Mouse (Mus musculus) testis, postnatal 14 days (tissue): ENCODE measurements around the gene Ppm1j.
"Not testable (repeated sequence)": the region's sequence is repeated elsewhere in the genome, so short reads cannot be mapped to it uniquely, and the experiment has no call there.

ENCODE experiments used
- DNase-seq: peaks from one replicate; pipeline ENCODE4 v3.0.0; 2021; ENCODE audit warnings: low spot score

Gene Ppm1j

DNA sequence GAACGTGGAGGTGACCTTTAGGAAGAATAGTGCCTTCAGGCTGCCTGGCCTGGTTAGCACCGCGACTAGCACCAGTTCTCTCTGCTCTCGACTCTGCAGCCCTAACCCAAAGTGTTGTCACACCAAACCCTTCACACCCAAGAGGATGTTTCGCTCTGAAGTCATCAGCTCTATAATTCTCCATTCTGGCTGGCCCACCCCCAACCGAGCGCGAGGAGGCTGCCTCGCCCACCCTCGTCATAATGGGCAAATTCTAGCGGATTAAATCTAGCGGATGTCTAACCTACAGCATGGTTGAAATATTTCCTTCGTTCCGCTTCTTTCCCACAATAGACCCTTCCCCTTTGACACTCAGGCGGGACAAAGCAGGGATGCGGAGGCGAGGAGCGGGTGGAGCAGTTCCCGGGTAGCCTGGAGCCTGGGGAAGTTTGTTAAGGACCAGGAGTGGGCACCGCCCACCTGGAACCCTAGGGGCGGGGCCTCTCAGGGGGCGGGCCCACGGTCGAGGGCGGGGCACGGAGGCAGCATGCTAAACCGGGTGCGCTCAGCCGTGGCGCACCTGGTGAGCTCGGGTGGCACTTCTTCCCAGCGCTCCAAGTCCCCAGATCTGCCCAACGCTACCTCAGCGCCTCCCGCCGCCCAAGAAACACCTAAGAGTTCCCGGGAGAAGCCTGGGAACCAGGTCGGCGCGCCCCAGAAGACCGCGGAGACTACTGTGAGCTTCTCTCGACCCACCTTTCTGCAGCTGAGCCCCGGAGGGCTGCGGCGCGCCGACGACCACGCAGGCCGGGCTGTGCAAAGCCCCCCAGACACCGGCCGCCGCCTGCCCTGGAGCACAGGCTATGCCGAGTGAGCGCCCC lies at the start of gene Ppm1j:
TSS of gene Ppm1j (plus strand) at position 496 of the 860 bp plus-strand sequence.
- peak; percentile 72 for DNase-seq

DNA sequence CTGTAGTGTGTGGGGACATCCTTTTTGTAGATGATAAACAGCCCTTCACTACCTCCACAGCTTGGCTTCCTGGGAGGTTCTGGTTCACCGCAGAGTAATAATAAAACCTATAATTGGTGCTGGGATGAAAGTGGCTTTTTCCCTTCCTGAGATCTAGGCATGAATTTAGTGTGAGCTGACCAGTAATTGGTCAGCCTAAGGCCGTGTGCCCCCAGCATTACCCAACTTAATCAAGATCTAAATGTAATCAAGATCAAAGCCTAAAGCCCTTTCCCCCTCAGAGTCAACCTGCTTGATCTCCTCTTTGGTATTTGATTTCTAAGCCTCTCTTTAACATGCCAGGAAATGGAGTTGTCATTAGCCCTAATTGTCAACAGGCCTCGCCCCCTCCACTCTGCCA lies 47.9 kb upstream of the Ppm1j start:
- DNase-seq = no peak

DNA sequence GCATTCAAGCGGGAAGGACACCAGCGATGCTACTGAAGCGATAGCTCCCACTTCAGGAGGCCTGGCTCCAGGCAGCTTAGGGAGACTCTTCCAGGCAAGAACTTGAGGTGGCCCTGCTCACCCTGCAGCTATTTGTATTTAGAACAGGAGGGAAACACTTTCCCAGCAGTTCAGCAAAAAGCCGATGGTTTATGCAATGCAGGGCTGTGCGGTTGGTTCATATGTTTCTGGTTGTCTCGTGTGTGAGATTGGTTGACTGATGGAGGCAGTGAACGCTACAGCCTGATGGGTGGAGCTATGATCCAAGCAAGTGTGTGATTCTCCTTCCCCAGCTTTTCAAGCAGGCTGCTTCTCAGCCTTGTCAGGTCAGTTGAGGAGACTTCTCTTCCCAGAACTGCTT lies 46.2 kb upstream of the Ppm1j start:
- no peak for DNase-seq

DNA sequence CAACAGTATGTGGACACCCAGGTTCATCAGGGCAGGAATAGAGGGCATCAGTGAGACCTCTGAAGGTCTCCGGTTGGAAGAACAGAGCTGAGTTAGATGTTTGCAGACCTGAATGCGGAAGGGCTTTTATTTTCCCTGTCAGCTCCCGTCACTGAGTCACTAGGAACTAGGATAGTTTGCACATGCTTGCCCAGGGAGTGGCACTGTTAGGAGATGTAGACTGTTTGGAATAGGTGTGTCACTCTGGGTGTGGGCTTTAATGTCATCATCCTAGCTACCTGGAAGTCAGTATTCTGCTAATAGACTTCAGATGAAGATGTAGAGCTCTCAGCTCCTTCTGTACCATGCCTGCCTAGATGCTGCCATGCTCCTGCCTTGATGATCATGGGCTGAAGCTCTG lies 38.9 kb upstream of the Ppm1j start:
- DNase-seq = no peak

DNA sequence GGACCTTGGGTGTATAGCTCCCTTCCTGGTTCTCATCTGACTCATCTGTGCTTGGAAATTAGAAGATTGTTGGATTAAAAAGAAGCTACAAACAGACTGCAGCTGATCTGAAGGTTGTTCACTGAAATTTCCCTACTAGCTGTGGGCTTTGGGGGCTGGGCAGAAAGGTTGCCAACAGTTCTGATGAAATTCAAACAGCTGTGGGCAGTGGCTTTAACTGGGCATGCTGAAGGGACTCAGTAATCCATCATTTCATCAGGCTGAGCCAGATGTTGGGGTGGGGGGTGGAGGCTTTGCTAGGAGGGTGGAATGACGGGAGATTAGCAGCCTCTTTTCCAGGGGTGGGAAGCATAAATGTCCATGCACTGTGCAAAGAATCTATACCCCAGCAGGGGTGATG lies 37.7 kb upstream of the Ppm1j start:
- no peak for DNase-seq

DNA sequence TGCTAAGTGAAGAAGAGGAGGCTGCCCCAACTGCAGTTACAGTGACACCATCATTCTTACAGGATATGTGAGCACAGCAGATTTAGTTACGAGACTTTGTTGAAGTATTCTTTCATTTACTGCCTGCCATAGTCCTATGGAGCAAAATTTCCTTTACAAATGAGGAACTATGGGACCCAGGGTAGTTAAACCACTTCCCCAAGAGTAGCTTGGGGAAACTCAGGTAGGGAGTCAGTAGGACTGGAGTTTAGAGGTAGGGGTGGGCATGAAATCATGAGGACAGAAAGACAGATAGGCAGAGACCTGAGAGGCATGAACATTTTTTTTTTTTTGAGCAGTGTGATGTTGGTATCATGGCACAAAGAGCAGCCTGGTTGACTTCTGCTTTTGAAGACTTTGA lies 37.0 kb upstream of the Ppm1j start:
- DNase-seq = no peak

DNA sequence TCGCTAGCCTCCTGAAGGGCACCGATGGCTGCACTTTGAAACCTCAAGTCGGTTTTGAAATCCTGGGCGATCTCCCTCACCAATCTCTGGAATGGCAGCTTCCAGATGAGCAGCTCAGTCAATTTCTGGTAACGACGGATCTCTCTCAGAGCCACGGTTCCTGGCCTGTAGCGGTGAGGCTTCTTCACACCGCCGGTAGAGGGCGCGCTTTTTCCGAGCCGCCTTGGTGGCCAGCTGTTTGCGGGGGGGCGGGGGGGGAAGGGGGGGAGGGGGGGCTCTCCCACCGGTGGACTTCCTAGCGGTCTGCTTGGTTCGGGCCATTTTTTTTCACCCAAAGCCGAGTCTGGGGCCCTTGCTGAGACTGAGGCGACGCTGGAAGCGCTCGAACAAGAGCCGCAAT lies 28.0 kb upstream of the Ppm1j start:
- peak; percentile 41 for DNase-seq

DNA sequence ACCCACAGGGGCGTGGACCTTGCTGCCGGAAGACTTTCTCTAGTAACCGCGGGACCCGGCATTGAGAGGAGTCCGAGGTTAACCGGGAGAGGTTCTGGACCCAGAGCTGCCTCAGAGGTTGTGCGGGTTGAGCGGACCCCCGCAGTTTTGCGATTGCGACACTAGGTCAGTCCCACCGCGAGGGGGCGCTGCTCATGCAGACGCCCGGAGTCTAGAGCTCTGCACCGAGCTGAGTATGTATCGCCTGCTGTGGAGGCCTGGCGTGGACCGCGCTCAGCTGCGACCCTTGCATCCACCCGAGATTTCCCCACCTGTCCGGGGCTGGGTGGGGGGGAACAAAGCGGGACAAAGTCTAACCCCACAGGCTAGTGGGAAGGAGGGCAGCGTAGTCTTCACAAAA lies 22.4 kb upstream of the Ppm1j start:
- DNase-seq = peak; percentile 84

DNA sequence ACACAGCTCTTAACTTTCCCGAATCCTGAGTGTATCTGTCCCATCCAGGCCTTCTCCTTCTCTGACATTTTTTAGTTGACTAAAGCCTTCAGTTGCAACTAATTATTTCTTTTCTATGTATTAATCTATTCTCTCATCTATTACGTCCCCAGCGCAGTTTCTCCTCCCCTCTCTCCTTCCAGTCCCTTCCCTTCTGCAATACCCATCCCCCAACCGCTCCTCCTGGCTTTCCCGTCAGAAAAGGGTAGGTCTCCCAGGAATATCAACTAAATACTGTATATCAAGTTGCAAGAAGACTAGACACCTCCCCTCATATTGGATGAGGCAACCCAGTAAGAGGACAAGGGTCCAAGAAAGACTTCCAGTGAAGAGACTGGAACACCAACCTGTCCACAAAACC lies 22.0 kb upstream of the Ppm1j start:
- DNase-seq = no peak

DNA sequence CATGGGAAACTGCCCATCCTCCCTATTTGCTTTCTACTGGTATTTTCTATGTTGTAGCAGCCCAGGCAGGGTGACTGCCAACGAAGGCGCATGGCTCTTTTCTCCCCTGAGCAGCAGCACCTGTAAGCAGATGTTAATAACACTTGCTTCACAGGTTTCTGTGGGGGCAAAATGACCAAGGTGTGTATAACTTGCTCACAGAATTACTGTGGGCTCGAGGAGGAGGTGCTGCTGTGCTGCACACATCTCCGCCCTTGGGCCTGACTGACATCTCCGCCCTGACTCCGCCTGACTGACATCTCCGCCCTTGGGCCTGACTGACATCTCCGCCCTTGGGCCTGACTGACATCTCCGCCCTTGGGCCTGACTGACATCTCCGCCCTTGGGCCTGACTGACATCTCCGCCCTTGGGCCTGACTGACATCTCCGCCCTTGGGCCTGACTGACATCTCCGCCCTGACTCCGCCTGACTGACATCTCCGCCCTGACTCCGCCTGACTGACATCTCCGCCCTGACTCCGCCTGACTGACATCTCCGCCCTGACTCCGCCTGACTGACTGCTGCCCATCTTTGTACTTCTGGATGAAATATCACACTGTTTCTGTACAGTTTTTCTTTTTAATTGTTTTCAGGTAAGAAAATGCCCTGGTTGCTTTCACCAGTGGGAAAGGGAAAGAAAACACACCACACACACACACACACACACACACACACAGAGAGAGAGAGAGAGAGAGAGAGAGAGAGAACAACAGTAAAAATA lies 18.6 kb upstream of the Ppm1j start:
- not testable (repeated sequence) for DNase-seq

DNA sequence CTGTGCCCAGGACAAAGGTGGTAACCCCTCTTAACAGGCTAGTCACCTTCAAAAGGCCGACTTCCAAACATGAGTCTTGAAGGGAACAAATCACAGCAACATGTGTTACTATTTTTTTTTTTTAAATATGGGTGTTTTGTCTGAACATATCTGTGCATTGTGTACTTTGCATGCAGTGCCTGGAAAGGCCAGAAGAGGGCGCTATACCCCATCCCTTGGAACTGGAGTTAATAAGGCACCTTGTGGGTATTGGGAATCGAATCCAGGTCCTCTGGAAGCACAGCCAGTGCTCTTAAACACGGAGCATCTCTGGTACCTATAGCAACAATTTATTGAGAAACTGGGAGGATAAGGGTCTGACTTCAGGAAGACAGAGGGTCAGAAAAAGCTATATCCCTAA lies 15.8 kb upstream of the Ppm1j start:
- DNase-seq = no peak

DNA sequence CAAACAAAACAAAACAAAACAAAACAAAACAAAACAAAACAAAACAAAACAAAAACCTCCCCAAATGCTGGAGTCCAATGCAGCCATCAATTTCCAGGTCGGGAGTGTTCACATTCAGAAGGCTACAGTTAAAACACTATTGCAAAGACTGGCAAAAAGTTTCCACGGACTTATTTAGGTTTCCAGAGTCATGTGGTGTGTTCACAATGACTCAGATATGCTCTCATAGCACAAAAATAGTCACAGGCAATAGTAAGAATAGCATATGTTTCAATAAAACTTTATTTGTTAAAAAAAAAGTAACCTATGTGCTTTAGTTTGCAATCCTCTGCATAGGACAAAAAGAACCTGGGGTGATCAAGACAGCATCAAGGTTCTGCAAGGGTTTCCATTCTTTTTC lies 13.7 kb upstream of the Ppm1j start:
- DNase-seq = no peak

DNA sequence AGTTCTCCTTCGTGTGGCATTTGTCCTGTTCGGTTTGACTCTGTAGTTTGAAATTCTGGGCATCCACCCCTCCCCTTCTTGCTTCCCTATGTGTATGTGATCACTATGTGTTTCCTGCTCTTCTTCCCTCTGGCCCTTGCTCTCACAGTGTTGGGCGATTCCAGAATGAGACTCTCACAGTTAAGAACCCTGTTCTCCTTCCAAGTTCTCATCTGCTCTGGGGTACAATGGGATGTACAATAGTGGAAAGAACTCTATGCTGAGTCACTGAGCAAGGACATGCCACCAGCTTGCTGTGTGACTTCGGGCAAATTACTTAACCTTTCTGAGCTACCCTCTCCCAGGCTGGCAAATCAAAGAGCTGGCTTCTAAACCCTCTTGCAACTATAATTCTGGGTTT lies 13.1 kb upstream of the Ppm1j start:
- no peak for DNase-seq

DNA sequence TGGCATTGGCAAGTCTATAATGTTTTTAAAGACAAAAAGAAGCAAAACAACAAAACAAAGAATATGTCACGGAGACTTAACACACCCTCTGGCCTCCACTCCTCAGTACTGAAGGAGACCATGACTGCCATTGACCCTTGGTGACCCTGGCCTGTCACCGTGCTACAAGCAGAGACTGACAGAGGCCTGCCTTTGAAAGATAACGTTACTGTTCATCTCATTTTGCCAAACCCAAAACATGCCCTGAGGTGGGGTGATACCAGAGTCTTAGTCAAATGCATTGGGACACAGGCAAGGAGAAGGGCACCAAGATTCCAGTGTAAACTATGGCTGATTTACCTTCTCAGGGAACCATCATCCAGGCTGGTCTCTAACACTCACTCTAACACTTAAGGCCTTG lies 11.7 kb upstream of the Ppm1j start:
- no peak for DNase-seq

DNA sequence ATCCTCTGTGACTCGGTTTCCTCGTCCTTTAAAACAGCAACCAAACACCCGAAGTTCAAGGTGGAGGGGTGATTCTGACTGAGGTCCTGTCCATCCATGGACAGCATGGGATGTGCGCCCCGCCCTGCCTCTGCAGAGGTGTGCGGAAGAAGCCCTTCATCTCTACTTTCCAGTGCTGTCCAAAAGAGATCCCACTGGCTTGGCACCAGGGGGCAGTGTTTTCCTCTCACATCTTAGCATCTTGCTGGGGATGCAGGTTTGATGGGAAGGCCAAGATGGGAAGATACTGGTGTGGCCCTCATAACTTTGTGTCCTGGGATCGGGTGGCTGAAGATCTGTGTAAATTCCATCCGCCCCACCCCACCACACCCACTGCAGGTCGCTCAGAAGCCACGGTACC lies 10.8 kb upstream of the Ppm1j start:
- no peak for DNase-seq

DNA sequence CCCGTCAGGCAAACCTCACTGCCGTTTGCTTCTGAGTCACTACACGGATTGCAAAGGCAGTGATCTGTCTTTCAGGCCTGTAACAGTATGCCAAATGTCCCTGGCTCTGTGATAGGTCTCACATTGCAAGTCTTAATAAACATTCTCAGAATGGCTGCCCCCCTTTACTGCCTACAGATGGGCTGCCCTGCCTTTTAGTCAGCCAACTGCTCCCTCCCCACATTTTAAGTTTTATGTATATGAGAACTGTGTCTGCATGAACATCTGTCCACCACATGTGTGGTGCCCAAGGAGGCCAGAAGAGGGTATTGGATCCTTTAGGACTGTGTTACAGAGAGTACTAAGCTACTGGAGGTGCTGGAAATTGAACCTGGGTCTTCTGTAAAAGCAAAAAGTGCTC lies 9.9 kb upstream of the Ppm1j start:
- DNase-seq = no peak

DNA sequence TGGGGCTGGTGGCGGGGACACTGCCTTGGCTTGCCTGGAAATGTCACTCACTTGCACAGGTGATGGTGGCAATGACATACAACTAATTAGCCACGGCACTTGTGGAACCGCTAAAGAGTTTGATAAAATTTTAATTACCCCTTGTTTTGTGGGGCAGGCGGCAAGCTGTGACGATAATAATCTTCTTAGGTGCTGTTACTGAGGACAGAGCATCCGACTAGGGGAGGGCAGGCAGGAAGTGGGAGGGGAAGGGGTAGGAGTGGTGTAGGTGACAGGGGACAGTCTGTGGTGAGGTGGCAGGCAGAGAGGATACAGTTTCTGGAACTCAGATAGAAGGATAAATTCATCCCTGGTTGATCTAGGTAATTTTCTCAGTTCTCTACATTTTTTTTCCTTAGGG lies 9.4 kb upstream of the Ppm1j start:
- DNase-seq = no peak

DNA sequence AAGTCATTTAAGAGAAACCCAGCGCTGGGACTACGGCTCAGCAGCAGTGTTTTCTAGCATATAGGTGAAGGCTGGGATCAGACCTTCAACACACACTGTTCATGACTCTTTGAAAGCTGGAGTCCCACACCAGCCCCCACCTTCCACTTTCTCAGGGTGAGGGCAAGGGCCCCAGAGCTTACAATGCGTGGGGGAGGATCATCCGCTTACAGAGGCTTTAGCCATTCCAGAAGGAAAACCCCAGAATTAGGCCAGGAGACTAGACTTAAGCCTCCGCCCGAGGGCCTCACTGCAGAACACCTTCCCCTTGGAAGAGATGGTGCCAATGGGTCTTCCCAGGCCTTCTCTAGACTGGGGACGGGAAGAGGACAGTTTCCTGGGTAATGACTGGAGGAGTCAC lies 7.6 kb upstream of the Ppm1j start:
- DNase-seq = no peak

DNA sequence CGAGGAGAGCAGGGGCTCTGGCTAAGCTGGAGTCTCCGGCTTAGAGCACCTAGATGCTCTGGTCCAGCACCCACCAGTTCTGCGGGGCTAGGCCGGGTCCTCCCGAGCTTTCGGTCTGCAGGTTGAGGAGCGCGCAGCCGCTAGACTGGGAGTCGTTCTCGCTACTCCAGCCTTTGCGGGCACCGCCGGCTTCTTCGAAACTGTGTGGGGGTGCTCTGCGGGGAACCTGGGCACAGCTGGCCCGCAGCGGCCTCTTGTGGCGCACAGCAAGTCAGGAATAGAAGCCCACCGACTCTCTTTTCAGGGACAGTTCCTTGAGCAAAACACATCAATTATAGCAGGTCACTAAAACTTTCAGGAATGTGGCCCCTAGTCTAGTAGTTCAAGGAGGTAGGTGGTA lies 3.5 kb upstream of the Ppm1j start:
- DNase-seq = no peak

DNA sequence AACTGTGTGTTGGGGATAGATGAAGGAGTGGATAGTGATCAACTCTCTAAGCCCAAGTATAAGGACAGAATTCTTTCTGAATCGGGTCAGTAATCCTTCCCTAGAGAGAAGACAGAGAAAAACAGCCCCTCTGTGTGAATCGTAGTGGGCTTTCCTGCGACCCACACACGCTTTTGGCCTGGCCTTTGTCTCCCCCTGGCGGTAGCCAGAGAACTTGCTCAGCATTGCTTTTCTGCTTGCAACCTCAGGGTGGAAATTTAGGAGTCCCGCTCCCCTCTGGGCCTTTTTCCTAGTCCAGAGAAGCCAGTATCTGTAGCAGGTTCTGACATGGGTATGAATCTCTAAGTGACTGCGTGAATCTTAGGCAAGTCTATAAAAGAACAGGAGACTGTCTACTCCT lies 907 bp upstream of the Ppm1j start:
- DNase-seq = peak; percentile 70

DNA sequence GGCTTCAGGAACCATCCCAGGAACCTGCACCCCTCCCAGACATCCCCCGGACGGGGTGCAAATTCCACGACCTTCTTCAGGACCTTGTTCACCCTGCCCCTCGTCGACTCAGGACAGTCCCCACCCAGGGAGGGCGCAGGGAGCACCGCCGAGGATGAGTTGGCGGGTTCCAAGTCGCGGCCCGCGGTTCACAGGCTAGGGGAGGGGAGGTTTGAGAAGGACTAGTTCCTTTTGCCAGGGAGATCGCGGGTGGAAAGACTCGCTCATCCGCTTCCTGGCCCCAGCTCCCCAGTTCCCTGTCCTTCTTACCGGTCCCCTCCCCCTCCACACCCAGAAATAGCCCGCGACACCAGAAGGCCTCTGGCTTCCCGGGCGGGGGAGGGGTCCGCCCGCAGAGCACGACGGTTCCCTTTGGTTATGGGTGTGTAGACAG lies 631 bp downstream of the Ppm1j start, which contains the start of gene Fam19a3:
TSS of gene Fam19a3 (minus strand) at position 370 of the 433 bp plus-strand sequence.
- DNase-seq = no peak

DNA sequence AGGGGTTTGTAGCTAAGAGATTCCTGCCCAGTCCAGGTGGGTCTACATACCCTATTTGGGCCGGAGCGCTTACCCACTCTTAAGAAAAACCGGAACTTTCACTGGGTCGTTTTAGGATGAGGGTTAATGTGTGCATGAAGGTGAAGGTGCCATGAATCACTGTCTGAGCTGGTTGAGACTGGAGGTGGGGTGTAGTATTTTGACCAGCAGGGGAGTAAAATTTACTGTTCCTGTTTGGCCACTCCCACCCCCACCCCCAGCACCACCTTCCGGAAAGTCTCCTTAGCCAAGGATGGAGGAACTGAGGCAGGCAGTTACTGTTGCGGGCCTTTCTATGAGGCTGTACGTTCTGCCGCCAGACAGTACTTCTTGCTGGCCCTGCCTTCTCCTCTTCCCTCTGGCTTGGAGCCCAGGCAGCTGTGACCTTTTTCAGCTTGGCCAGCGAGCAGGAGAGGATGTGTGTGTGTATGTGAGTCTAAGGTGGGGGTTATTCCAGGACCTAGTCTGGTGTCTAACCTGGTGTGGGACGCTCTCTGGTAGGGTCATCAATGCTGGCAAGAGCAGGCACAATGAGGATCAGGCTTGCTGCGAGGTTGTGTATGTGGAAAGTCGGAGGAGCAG lies 1.3 kb downstream of the Ppm1j start:
- DNase-seq = no peak

DNA sequence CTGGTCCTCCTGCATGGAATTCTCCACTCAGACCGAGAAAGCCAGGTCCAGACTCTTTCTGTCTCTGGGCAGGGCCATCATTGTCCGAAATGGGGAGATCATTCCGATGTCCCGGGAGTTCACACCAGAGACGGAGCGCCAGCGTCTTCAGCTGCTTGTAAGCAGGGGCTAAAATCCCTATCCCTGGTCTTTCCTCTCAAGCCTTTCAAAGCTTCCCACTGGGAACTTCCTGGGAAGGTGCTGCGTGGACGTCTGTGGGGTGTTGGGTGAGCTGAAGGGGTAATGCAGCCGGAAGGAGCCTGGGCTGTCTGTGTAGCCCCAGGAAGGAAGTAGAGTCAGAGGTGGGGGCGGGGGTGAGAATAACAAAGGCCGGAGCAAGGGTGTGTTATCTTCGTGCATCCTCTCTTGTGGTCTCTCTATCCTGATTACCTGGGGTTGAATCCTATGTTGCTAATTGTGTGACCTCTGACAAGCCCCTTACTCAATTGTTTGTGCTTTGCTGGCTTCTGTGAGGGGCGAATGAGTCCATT lies 3.2 kb downstream of the Ppm1j start:
- DNase-seq = no peak
